Mouse (Mus musculus) neural tube, embryonic 14.5 days (tissue): ENCODE results near the gene Traf7. TPM values are rescaled to one million over a fixed set of nuclear protein-coding genes. Genes with fewer than 3 reads are reported as not detected.

Experiments used
- ATAC-seq: fragments of 200-750 bp; cut with Nextera tagmentation; 2 replicates; pipeline ENCODE4 v1.8.0; 2017; ENCODE audit warnings: low read depth, mild to moderate bottlenecking, moderate TSS enrichment, moderate library complexity
- H3K27ac ChIP-seq: fragments of 300-500 bp; sonication (generic); 2 replicates; pipeline ENCODE4 v1.5.1; 2014; ENCODE audit warnings: low read depth, mild to moderate bottlenecking, control low read depth, low read length, moderate library complexity, mixed read lengths
- H3K27me3 ChIP-seq: fragments of 300-500 bp; sonication (generic); 2 replicates; pipeline ENCODE4 v1.6.1; 2014; ENCODE audit warnings: low read length; ENCODE audit not compliant: control insufficient read depth, insufficient read depth
- H3K36me3 ChIP-seq: fragments of 300-500 bp; sonication (generic); 2 replicates; pipeline ENCODE4 v1.6.1; 2014; ENCODE audit warnings: low read length, mixed read lengths; ENCODE audit not compliant: control insufficient read depth, insufficient read depth
- H3K4me1 ChIP-seq: fragments of 300-500 bp; sonication (generic); 2 replicates; pipeline ENCODE4 v1.6.1; 2014; ENCODE audit warnings: low read length; ENCODE audit not compliant: control insufficient read depth, insufficient read depth
- H3K4me2 ChIP-seq: fragments of 300-500 bp; sonication (generic); 2 replicates; pipeline ENCODE4 v1.6.1; 2014; ENCODE audit warnings: mild to moderate bottlenecking, low read depth, low read length, control low read depth
- H3K4me3 ChIP-seq: fragments of 300-500 bp; sonication (generic); 2 replicates; pipeline ENCODE4 v1.5.1; 2014; ENCODE audit warnings: low read depth, low read length, control low read depth, mixed read lengths
- H3K9ac ChIP-seq: fragments of 300-500 bp; sonication (generic); replicated peaks from 2 replicates; pipeline ENCODE4 v1.6.1; 2014; ENCODE audit warnings: low read depth, mild to moderate bottlenecking, control low read depth, low read length, mixed read lengths
- H3K9me3 ChIP-seq: fragments of 300-500 bp; sonication (generic); 2 replicates; pipeline ENCODE4 v1.6.1; 2016; ENCODE audit warnings: low read length; ENCODE audit not compliant: control insufficient read depth
- WGBS: fragments of 180-500 bp; shearing (Covaris S2); extraction: QIAGEN DNeasy Blood & Tissue Kit; methylation state at CpG from one replicate; pipeline ENCODE4 v1.1.7; 2014; 5-methylcytosine and 5-hydroxymethylcytosine counted together
- polyA plus RNA-seq: library from polyadenylated mRNA; unstranded; fragments of >200 nt; fragmentation: Nextera tagmentation; extraction: Ambion mirVana; gene quantifications from 2 replicates; pipeline ENCODE4 v1.2.1, GENCODE M21; 2014

Traf7 gene
- polyA plus RNA-seq, 1 experiment from 2014 or later, result 76.6 TPM

GRCm38 (mm10) chr17:24506332-24507070 lies 21.2 kb downstream of the Traf7 start:
- H3K27ac ChIP-seq, result no peak overlapping the region
- no peaks in the 10 kb centered on the region for H3K9me3 ChIP-seq
- peak; percentile 28; the same call in 1 of the 2 replicates for ATAC-seq
- H3K4me3 ChIP-seq, result no peak overlapping the region
- no peaks in the 10 kb centered on the region for H3K27me3 ChIP-seq
- WGBS, result 35% methylated on average over 29 of the region's 36 CpGs
- peaks cover 73% of the 10 kb centered on the region for H3K36me3 ChIP-seq
- no peak overlapping the region for H3K4me2 ChIP-seq
- no peak overlapping the region for H3K9ac ChIP-seq
- 0 out of 2 replicates have a peak, but pooled peaks cover 6% of the 10 kb centered on the region for H3K4me1 ChIP-seq

GRCm38 (mm10) chr17:24505286-24505955 lies 22.3 kb downstream of the Traf7 start:
- Histone ChIP-seq H3K4me2 (no peak overlapping the region), H3K4me3 (no peak overlapping the region), H3K27me3 (no peaks in the 10 kb centered on the region), H3K27ac (no peak overlapping the region), H3K4me1 (0 out of 2 replicates have a peak, but pooled peaks cover 6% of the 10 kb centered on the region), H3K9me3 (no peaks in the 10 kb centered on the region), H3K36me3 (peaks cover 77% of the 10 kb centered on the region), H3K9ac (no peak overlapping the region)
- no peak for ATAC-seq
- WGBS, result 88% methylated on average over 30 of the region's 30 CpGs

GRCm38 (mm10) chr17:24504085-24504484 lies 23.7 kb downstream of the Traf7 start:
- Histone ChIP-seq H3K27ac (no peak overlapping the region), H3K4me3 (no peak overlapping the region), H3K9me3 (no peaks in the 10 kb centered on the region), H3K4me2 (no peak overlapping the region), H3K36me3 (peaks cover 74% of the 10 kb centered on the region), H3K9ac (no peak overlapping the region), H3K27me3 (no peaks in the 10 kb centered on the region), H3K4me1 (0 out of 2 replicates have a peak, but pooled peaks cover 6% of the 10 kb centered on the region)
- WGBS, result 91% methylated on average over 10 of the region's 10 CpGs
- ATAC-seq, result no peak

GRCm38 (mm10) chr17:24502208-24502607 lies 25.5 kb downstream of the Traf7 start:
- no peak for ATAC-seq
- Histone ChIP-seq H3K4me2 (no peak overlapping the region), H3K9me3 (no peaks in the 10 kb centered on the region), H3K9ac (no peak overlapping the region), H3K27ac (no peak overlapping the region), H3K4me3 (no peak overlapping the region), H3K36me3 (peaks cover 73% of the 10 kb centered on the region), H3K27me3 (no peaks in the 10 kb centered on the region), H3K4me1 (0 out of 2 replicates have a peak, but pooled peaks cover 6% of the 10 kb centered on the region)
- 43% methylated on average over 11 of the region's 11 CpGs for WGBS

GRCm38 (mm10) chr17:24496026-24496425 lies 31.7 kb downstream of the Traf7 start:
- Histone ChIP-seq H3K4me3 (no peak overlapping the region), H3K27me3 (no peaks in the 10 kb centered on the region), H3K9ac (no peak overlapping the region), H3K36me3 (peaks cover 42% of the 10 kb centered on the region), H3K4me1 (0 out of 2 replicates have a peak, but pooled peaks cover 1% of the 10 kb centered on the region), H3K27ac (no peak overlapping the region), H3K4me2 (no peak overlapping the region), H3K9me3 (no peaks in the 10 kb centered on the region)
- WGBS, result 90% methylated on average over 1 of the region's 1 CpGs
- ATAC-seq, result no peak

GRCm38 (mm10) chr17:24495443-24495842 lies 32.3 kb downstream of the Traf7 start:
- 73% methylated on average over 3 of the region's 3 CpGs for WGBS
- ATAC-seq, result no peak
- no peaks in the 10 kb centered on the region for H3K27me3 ChIP-seq
- no peaks in the 10 kb centered on the region for H3K9me3 ChIP-seq
- no peak overlapping the region for H3K4me3 ChIP-seq
- peaks cover 4% of the 10 kb centered on the region; the same call in 1 of the 2 replicates for H3K4me1 ChIP-seq
- H3K4me2 ChIP-seq, result no peak overlapping the region
- H3K27ac ChIP-seq, result no peak overlapping the region
- H3K36me3 ChIP-seq, result peaks cover 39% of the 10 kb centered on the region
- H3K9ac ChIP-seq, result no peak overlapping the region

GRCm38 (mm10) chr17:24494627-24495335 lies 33.0 kb downstream of the Traf7 start:
- Histone ChIP-seq H3K27ac (no peak overlapping the region), H3K4me1 (peaks cover 10% of the 10 kb centered on the region), H3K9me3 (no peaks in the 10 kb centered on the region), H3K9ac (no peak overlapping the region), H3K36me3 (peaks cover 36% of the 10 kb centered on the region), H3K4me3 (no peak overlapping the region), H3K27me3 (no peaks in the 10 kb centered on the region), H3K4me2 (no peak overlapping the region)
- no peak for ATAC-seq
- 43% methylated on average over 2 of the region's 2 CpGs for WGBS

GRCm38 (mm10) chr17:24490399-24490798 lies 37.3 kb downstream of the Traf7 start:
- H3K4me1 ChIP-seq, result peaks cover 26% of the 10 kb centered on the region

More at GRCm38 (mm10) chr17:24490399-24490798, 37.3 kb downstream of the Traf7 start:
- Histone ChIP-seq H3K27me3 (no peaks in the 10 kb centered on the region), H3K36me3 (no peaks in the 10 kb centered on the region), H3K9me3 (no peaks in the 10 kb centered on the region), H3K27ac (no peak overlapping the region), H3K4me3 (peak overlapping the region; percentile 70; the same call in 1 of the 2 replicates), H3K9ac (peak overlapping the region; percentile 84; the same call in 1 of the 2 replicates), H3K4me2 (peak overlapping the region; percentile 69)
- WGBS, result 70% methylated on average over 4 of the region's 4 CpGs
- no peak for ATAC-seq
